Mouse (Mus musculus) gastrocnemius, postnatal 14 days (tissue): ENCODE measurements around the gene Ankrd33b. TPM values are rescaled to one million over a fixed set of nuclear protein-coding genes. Genes with fewer than 3 reads are reported as not detected.

Experiments
- DNase-seq: peaks from one replicate; pipeline ENCODE4 v3.0.0; 2021; ENCODE audit warnings: mixed read lengths
- intact Hi-C: fragments of 180-260 bp; cut with DNase I; formaldehyde crosslinking; loops from one replicate; pipeline ENCODE4 v1.15.1; 2025; ENCODE audit warnings: low total_unique reads
- total RNA-seq, 2 experiments: library from RNA; stranded (reverse); gene quantifications; 2 replicates each; pipeline ENCODE4 v1.2.3; 2021

The Ankrd33b gene
- total RNA-seq, 2 experiments from 2014 or later, result 5.3 to 6.3 TPM

DNA sequence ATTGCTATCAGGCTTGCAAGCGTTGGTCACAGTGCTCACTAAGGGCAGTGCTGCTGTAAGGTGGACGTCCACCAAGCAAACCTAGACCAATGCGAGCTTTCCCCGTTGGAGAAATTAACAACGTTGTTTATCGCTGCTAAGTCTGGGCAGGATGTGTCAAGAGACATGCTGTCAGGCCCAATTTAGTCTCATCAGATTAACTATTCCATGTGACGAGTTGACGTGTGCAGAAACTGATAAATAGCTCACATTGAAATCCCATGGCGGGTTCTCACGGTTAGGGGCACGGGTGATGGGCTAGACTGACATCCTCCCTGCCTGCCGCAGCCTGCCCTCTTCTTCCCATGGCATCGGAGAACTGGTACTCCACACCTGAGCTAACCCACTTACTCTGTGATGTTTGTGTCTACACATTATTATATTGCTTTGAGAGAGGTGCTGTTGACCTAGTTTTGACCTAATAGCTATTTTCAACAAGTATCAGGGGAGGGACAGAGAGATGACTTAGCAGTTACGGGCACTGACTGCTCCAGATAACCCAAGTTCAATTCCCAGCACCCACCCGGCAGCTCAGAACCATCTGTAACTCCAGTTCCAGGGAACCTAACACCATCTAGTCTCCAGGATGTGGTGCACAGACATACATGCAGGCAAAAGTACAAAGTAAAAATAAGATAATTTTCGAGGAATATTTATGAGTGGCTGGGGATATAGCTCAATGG is 114.8 kb downstream of the Ankrd33b start:
- intact Hi-C loops, result no loop called here
- no peak for DNase-seq

DNA sequence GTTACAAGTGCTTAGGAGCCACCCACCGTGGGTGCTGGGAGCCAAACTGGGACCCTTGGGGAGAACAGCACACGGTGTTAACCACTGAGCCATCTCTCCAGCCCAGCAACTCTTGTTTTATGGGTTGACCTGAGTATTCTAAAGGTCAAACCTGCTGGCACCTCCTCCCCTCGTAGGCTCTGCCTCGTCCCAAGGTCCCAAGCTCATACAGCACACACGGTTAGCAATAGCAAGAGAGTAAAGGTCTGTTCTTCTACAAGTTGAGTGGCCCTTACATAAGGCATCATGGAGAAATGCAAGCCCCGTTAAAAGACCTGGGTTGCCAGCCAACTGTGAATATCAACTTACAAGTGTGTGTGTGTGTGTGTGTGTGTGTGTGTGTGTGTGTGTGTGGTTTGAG is 116.3 kb downstream of the Ankrd33b start:
- intact Hi-C loops, result no loop called here
- DNase-seq, result no peak

DNA sequence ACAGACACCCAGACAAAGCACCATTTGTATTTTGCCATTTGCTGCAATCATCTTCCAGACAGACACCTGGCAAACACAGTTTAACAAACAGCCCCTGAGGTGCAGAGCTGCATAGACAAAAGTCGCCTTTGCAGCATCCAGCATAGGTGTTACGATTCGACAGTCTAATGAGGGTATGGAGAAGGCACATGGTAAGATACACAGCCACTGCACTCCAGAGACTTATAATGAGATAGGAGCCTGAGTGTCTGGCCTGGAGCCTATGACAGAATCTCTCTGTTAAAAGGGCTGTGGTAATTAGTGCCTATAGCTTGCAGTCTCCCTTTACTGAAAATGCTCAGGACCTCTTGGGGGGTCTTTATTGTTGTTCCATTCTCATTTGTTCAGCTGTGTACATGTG is 116.8 kb downstream of the Ankrd33b start:
- intact Hi-C loops, result no loop called here
- DNase-seq, result no peak

DNA sequence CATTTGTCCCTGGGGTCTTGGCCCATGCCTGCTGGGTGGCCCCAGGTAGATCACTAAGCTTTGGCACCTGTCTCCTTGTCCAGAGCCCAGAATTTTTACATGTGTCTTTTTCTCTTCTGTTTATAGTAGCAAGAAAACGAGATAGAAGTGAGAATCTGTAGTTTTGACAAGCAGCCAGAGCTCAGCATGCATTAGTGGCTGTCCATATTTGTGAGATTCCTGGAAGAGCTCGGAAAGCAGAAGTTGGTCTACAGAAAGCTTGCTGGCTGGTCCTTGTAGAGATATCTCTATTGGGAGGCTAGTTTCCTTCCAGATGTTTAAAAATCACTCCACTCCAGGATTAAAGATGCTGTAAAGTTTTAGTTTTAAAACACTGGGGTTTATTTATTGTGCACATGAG is 117.5 kb downstream of the Ankrd33b start:
- intact Hi-C loops, result no loop called here
- no peak for DNase-seq

DNA sequence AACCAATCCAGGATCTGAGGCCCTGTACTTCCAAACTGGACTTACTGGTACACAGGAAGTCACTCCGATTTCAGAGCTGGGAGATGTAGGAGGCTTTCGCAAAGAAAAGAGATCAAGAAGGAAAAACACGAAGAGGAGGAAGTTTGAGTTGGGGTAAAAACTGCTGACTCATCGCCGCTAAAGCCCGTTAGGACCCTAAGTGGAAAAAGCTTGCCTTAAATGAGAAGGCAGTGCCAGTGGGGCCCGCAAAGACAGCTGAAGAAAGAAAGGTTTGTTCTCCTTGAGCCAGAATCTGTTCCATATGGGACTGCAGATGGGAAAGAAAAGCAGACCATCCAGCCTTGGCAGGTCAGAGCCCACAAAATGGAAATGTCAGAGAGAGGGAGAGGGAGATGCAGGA is 118.6 kb downstream of the Ankrd33b start:
- intact Hi-C loops, result no loop called here
- no peak for DNase-seq

DNA sequence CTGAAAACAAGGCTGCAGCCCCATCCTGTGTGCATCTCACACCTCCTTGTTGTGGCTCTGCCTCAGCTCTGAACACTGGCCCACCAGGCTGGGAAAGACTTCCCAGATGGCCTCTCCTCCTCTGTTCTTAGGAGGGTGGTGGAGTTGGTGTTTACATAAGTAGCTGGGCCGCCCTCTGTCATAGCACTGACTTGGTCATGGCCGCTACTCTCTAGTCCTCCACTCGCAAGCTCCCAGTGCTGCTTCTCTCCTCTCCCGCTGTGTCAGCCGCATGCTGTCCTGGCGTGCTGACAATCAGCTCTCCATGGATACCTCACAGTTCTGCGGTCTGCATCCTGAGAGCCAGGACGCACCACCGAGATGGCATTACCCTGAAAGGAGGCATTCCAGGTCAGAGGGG is 120.5 kb downstream of the Ankrd33b start:
- DNase-seq, result no peak
- intact Hi-C loops, result no loop called here

DNA sequence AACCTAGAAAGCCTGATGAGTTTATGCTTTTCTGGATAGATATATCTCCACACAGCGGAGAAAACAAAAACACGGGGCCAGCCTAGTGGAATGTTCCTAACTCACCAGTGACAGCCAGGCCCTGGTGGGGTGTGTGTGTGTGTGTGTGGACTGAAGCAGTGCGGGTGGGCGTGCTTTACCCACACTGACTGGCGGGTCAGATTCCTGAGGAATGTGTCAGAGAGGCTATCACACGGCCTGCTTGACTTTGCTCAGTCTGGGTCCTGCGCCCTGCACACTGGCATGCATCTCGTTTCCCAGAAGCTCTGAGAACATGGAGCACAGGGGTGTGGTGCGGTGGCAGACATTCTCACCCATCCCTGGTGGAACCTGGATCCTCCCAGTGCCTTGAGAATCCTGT is 121.6 kb downstream of the Ankrd33b start:
- no peak for DNase-seq
- intact Hi-C loops, result no loop called here

DNA sequence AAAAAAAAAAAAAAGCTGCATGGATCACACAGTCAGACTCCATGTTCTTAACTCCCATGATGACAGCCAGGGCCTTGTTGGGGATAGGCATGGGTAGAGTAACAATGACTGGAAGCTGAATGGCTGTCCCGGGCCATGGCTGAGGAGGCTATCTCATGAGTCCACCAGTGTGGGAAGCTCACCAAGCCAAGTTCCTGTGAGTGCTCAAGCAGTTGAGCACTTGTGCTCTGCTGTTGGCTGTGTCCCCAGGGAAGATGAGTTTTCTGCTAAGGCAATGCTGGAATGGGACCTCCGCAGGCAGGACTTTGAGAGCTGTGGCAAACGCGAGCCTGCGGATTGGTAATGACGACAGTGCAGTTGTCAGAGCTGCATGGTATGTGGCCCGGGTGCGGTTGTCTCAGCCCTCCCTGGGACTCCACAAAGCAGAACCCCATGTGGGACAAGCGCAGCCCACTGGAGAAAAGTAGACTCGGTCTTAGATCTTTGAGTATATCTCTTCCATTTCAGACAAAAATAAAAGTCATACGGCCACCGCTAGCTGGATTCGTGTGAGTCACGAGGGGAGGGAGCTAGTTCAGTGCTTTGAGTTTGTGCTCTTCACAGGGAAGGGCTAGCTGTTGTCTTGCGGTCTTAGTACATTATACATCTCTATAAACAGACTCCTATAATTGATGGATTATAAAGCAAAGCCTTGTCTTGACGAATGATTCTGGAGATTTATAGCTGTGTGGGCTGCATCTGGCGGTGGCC is 122.7 kb downstream of the Ankrd33b start:
- intact Hi-C loops, result no loop called here
- DNase-seq, result no peak

DNA sequence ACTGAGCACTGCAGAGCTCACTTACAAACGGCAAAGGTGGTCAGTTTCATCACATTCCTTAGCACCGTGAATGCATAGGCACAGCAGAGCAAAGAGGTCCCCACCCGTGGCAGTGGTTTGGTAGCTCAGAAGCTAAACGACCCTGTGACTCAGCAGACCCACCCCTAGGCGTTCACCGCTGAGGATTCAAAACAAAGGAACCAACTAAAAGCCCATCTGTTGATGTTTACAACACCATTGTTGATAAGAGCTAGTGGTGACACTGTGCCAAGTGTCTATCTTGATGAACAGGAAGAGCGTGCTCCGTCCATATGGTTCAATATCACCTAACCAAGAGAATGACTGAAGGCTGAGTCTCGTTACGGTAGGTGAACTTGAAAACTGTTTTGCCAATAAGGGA is 124.3 kb downstream of the Ankrd33b start:
- DNase-seq, result no peak
- intact Hi-C loops, result no loop called here

Other genes starting within 250 kb of the Ankrd33b start
- 10 to 100 TPM; 22.5 to 28.4 TPM for gene Dap, start 143.4 kb downstream of the Ankrd33b start, total RNA-seq
- gene Ropn1l, start 86.0 kb upstream of the Ankrd33b start, total RNA-seq, result under 1 TPM; 0.29 to 0.33 TPM
- 10 to 100 TPM; 71.2 to 77.3 TPM for gene March6, start 163.3 kb upstream of the Ankrd33b start, total RNA-seq
- gene Cmbl, start 197.7 kb upstream of the Ankrd33b start, total RNA-seq, result 10 to 100 TPM; 28.8 to 48.9 TPM
- 100 to 1,000 TPM; 185 to 229 TPM for gene Cct5, start 234.1 kb upstream of the Ankrd33b start, total RNA-seq
- 10 to 100 TPM; 11.1 to 12.2 TPM for gene Fam173b, start 234.1 kb upstream of the Ankrd33b start, total RNA-seq